Mouse (Mus musculus): ENCODE measurements around the gene Inafm2.
A peak's percentile ranks its signal among the peaks of the same experiment; 100 is the strongest.

Gene Inafm2

GRCm38 (mm10) chr2:118745232-118745884, at the start of gene Inafm2:
Gene Inafm2 (plus strand): TSS chr2:118745758.
- DNase-seq (ENCODE audit: low read depth in 2 of 2, low spot score in 2 of 2): peak; percentile 81 to 85

DNA sequence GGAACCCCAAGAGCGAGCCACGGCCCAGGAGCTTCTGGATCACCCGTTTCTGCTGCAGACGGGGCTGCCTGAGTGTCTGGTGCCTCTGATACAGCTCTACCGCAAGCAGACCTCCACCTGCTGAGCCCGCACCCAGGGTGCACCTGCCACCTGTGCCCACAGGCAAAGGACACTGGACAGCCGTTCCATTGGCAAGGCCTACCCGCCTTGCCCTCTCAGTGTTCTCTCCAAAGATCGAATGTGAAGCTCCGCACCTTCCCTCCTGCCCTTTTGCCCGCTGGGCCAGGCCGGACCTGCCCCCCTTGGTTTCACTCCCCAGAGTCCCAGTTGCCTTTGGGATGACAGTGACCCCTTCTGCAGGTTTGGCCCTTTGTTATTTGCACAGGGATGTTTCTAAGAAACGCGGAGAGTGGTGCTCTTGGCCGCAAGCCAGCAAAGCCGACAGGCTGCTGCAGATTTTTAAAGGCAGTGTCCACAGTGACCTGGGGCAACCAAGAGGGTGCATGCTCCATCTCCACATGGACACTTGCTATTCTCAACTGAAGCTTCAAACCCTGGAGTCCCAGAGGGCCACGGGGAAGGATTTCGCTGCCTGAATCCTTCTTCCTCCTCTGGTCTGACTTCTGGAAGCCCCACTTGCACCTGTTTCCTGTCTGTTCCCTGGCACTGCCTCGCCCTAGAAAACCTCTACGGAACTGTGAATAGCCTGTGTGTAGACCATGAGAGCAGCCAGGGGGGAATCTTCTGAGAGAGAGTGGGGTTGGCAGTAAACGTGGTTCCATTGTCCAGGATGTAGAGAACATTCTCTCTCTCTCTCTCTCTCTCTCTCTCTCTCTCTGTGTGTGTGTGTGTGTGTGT, 48.9 kb upstream of the Inafm2 start:
- DNase-seq (ENCODE audit: low read depth in 2 of 2, low spot score in 2 of 2): no peak

- no peak for DNase-seq (ENCODE audit: low read depth in 2 of 2, low spot score in 2 of 2)
Measured at GRCm38 (mm10) chr2:118697311-118697877, 48.2 kb upstream of the Inafm2 start.

DNA sequence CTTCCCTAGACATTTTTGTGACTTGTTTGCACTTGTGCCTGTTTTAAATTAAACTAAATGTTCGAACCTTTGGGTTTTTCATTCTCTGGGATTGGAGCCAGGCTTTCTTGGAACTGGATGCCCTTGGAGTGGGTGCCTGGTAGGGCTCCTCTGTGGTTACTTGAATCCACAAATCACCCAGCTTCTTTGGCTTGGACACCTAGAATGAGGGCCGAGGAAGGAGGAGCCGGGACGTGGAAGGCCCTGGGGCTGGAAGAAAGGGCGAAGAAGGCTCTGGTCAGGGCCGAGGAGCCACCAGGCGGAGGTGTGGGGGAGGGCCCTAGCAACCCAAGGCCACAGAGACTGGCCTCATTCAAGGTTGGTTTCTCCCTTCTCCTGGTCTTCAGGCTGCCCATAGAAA, 47.6 kb upstream of the Inafm2 start:
- DNase-seq (ENCODE audit: low read depth in 2 of 2, low spot score in 2 of 2): no peak

GRCm38 (mm10) chr2:118700179-118701062, 45.1 kb upstream of the Inafm2 start:
- DNase-seq (ENCODE audit: low read depth in 2 of 2, low spot score in 2 of 2): peak; percentile 59 to 74

GRCm38 (mm10) chr2:118701161-118701560, 44.4 kb upstream of the Inafm2 start:
- no peak for DNase-seq (ENCODE audit: low read depth in 2 of 2, low spot score in 2 of 2)

DNA sequence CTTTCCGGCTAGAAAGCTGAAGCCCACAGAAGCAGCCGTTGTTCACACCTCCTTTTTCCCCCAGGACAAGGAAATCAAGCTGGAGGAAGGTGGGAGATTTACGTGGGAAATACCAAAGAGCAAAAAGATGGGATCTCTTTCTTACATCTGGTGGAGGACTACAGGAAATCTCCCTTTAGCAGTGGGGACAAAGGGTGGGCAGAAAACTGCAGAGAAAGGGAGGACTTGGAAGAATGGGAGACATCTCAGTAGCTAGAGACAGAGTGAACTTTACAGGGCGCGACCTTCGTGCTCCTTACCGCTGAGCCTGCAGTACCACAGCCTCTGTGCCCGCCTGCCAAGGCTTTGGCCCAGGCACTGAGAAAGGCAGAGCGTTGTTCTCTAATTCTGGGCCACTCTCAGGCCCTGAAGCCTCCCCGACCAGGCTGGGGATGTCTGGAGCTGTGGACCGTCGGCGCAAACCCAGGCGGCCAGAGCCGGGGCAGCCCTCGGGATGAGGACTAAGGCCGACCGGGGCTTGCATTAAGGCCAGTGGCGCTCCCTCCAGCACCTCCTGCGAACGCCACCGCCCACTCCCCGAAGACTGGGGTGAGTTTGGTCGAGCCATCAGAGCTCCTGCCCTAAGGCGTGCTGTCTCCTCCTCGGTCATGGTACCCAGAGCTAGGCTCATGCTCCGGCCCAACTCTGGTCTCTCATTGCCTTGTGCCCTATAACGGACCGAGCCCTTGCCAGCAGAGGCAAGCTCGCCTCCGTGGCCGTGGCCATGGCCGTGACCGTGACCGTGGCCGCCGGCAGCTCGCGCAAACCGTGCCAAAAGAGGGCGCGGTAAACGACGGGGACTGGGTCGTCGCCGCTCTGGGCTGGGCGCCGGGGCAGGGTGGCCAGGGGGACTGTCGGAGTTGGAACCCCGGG, 43.3 kb upstream of the Inafm2 start:
- no peak for DNase-seq (ENCODE audit: low read depth in 2 of 2, low spot score in 2 of 2)

- DNase-seq (ENCODE audit: low read depth in 2 of 2, low spot score in 2 of 2): no peak
Measured at GRCm38 (mm10) chr2:118702883-118703761, 42.4 kb upstream of the Inafm2 start.

DNA sequence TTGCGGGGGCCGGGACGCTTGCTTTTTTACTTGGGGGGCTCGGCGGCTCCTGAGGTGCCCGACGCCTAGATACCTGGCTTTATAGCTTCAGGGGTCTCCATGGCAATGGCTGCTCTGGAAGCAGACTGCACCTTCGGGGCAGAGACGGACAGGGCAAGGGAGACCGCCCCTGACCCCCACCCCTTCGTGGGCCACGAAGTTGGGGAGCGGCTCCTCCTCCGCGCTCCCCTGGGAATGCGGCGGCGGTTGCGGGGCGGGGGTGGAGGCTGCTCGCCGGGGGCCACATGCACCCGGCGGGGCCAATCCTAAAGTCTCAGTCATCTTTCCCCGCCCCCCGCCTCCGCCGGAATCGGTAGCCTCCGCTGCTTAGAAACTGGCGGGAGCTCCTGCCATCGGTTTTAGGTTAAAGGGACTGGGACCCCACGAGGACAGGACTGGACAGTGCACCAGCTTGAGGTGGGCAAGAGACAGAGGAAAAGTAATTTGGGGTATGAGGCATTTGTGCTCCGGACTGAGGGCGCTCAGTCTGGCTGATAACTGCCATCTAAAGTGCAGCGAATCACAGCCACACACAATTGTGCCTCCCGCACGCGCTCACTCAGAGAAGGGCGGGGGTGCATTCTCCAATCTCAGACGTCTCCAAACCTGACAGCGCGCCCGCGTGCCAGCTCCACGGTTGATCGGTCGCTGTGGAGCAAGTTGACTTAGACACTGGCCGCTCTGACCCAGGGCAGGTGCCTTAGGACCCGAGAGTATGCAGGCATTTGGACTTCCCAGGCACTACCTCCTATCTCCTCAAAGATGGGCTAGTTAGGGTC, 41.4 kb upstream of the Inafm2 start, which contains the start of gene Ankrd63:
TSS of gene Ankrd63 (minus strand) at position 51 of the 818 bp plus-strand sequence.
- DNase-seq (ENCODE audit: low read depth in 2 of 2, low spot score in 2 of 2): no peak

DNA sequence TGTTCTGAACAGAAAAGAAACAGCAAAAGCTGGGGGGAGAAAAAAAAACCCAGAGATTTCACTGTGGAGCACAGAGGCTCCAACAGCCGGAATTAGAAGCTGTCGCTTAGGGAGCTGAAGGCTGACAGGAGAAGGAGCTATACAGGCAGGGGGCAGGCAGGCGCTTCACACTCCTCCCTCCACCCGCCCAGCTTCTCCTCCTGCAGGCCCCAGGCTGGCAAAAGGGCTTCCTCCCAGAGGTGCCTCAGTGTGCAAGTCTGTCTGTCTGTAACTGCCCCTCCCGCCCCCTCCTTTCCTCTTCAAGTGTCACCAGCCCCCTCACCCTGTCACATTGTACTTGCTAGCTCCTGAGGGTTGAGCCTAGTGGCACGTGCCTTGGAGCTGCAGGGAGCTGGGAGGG, 39.1 kb upstream of the Inafm2 start:
- no peak for DNase-seq (ENCODE audit: low read depth in 2 of 2, low spot score in 2 of 2)

GRCm38 (mm10) chr2:118708472-118708871, 37.1 kb upstream of the Inafm2 start:
- DNase-seq (ENCODE audit: low read depth in 2 of 2, low spot score in 2 of 2): no peak

DNA sequence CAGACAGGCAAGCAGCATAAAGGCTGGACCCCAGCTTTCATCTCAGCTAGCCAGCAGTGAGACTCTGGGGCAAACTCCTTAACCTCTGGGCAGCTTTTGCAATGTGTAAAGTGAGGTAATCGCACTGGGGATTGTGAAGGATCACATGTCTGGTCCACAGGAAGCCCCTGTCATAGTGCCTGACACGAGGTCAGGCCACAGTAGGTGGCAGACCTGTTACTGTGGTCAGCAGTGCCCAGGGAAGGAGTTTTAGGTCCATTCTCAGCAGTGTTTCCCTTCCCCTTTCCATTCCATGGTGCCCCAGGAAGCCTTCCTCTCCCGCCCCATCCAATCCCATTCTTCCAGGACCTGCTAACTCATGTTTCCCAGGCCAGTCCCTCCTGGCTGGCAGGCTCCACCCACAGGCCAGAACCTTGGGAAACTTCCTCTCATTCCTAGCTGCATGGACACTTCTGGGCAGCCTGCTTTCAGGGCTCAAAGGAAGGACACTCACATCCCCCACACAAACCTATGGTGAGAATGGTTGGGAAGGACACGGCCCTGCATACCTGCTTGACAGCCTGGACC, 35.8 kb upstream of the Inafm2 start:
- no peak for DNase-seq (ENCODE audit: low read depth in 2 of 2, low spot score in 2 of 2)

GRCm38 (mm10) chr2:118711038-118711494, 34.5 kb upstream of the Inafm2 start:
- DNase-seq (ENCODE audit: low read depth in 2 of 2, low spot score in 2 of 2): no peak

DNA sequence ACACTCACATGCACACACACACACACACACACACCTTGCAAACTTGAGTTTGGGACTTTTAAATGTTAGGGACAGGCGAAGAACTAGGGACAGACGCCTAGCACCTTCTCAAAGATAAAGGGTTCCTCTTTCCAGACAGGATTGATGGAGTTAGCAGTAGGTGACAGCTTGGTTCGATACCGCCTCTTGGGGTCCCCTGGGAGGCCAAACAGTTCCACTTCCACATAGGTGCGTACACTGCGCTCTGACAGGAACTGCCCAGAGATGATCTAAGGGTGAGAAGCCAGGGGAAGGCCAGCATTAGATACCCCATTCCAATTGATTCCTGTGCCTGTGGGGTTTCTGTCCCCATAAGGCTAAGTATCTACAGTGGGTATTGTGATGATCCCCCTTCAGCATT, 31.9 kb upstream of the Inafm2 start:
- no peak for DNase-seq (ENCODE audit: low read depth in 2 of 2, low spot score in 2 of 2)

DNA sequence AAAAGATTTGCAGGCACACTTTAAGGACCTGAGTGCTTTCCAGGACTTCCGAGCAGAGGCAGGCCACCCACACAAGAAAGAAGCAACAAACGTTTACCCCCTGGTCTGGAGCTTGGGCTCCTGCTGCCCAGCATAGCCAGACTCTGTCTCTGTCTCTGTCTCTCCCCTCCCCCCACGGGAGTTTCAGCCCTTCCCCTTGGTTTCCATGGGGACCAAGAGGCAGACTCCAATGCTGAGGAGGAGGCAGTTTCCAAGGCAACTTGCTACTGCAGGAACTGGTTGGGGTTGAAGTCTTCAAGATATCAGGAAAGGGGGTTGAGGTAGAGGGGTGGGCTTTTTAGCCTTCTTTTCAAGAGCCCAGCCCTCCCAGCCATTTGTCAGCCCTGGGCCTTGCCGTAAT, 31.3 kb upstream of the Inafm2 start:
- no peak for DNase-seq (ENCODE audit: low read depth in 2 of 2, low spot score in 2 of 2)

GRCm38 (mm10) chr2:118716677-118717076, 28.9 kb upstream of the Inafm2 start:
- no peak for DNase-seq (ENCODE audit: low read depth in 2 of 2, low spot score in 2 of 2)

GRCm38 (mm10) chr2:118723693-118724486, 21.7 kb upstream of the Inafm2 start:
- no peak for DNase-seq (ENCODE audit: low read depth in 2 of 2, low spot score in 2 of 2)

All from CD8-positive naive resting alpha-beta T cell, adult 2 months (primary cell).